Mouse (Mus musculus): Measurements from ENCODE around the gene Anxa7.

The Anxa7 gene

DNA sequence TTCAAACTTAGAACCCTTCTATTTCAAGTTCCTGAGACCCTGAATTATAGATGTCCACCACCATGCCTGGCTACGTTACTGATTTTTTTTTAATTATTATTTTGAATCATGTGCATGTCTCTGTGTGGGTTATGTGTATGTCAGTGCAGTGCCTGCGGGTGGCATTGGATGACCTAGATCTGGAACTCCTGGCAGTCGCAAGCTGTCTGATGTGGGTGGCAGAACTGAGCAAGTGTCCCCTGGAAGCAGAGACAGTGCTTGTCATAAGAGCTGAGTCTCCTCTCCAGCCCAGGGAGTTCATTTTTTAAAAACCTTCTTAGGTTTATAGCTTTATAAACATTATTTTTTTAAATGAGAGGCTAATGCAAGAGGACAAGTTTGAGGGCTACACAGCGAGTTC, 47.5 kb downstream of the Anxa7 start:
- in situ Hi-C loops (cut with MboI, MseI) = no loop called here

- in situ Hi-C loops (cut with MboI, MseI) = no loop called here
Observed at GRCm38 (mm10) chr14:20431726-20432125, 48.2 kb downstream of the Anxa7 start.

GRCm38 (mm10) chr14:20429833-20430232, 50.1 kb downstream of the Anxa7 start:
- in situ Hi-C loops (cut with MboI, MseI) = no loop called here

DNA sequence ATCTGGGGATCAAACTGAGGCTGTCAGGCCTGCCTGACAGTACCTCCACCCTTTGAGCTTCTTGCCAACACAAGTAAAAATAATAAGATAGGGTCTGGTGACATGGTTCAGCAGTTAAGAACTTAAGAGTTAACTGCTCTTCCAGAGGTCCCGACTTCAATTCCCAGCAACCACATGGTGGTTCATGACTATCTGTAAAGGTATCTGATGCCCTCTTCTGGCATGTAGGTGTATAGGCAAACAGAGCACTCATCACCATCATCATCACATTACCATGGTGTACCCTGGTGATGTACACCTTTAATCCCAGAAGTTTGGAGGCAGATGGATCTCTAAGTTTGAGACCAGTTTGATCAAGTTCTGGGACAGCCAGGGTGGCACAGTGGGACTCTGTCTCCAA, 51.3 kb downstream of the Anxa7 start:
- in situ Hi-C loops (cut with MboI, MseI) = no loop called here

DNA sequence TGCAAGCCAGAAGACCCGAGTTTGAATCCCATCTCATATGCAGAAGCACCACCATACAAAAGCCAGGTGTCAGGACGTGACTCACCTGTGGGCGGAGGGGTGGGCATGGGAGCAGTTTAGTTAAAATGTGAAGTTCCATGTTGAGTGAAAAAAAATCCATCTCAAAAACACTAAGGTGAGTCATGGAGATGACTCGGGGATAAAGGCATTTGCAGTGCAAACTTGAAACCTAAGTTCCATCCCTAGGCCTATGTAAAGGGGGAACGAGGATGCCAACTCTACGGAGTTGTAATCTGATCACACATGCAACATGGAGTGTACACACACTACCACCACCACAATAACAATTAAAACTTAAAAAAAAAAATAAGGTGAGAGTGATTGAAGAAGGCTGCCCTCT, 56.9 kb downstream of the Anxa7 start:
- in situ Hi-C loops (cut with MboI, MseI) = no loop called here

GRCm38 (mm10) chr14:20422257-20422656, 57.7 kb downstream of the Anxa7 start:
- in situ Hi-C loops (cut with MboI, MseI) = no loop called here
